Mouse (Mus musculus) kidney, embryonic 15.5 days (tissue): ENCODE measurements around the gene Gm813. TPM values are rescaled to one million over a fixed set of nuclear protein-coding genes. Genes with fewer than 3 reads are reported as not detected.
A peak's percentile ranks its signal among the peaks of the same experiment; 100 is the strongest.
"Not testable (repeated sequence)": the region's sequence is repeated elsewhere in the genome, so short reads cannot be mapped to it uniquely, and the experiment has no call there.

Experiments used
- ATAC-seq: fragments of 200-750 bp; cut with Nextera tagmentation; replicated peaks from 2 replicates; pipeline ENCODE4 v1.8.0; 2017; ENCODE audit warnings: moderate TSS enrichment; ENCODE audit not compliant: low FRiP score
- H3K27ac ChIP-seq: fragments of 300-500 bp; sonication (generic); 2 replicates; pipeline ENCODE4 v1.5.1; 2015; ENCODE audit warnings: mild to moderate bottlenecking, inconsistent platforms
- H3K27me3 ChIP-seq: fragments of 300-500 bp; sonication (generic); 2 replicates; pipeline ENCODE4 v1.6.1; 2015; ENCODE audit warnings: inconsistent platforms
- H3K36me3 ChIP-seq: fragments of 300-500 bp; sonication (generic); 2 replicates; pipeline ENCODE4 v1.6.1; 2015; ENCODE audit warnings: inconsistent platforms
- H3K4me1 ChIP-seq: fragments of 300-500 bp; sonication (generic); 2 replicates; pipeline ENCODE4 v1.6.1; 2015; ENCODE audit warnings: inconsistent platforms
- H3K4me2 ChIP-seq: fragments of 300-500 bp; sonication (generic); 2 replicates; pipeline ENCODE4 v1.6.1; 2015; ENCODE audit warnings: moderate library complexity, mild to moderate bottlenecking, inconsistent platforms
- H3K4me3 ChIP-seq: fragments of 300-500 bp; sonication (generic); replicated peaks from 2 replicates; pipeline ENCODE4 v1.5.1; 2015; ENCODE audit warnings: mild to moderate bottlenecking, inconsistent platforms
- H3K9ac ChIP-seq: fragments of 300-500 bp; sonication (generic); 2 replicates; pipeline ENCODE4 v1.6.1; 2015; ENCODE audit warnings: mild to moderate bottlenecking, inconsistent platforms
- H3K9me3 ChIP-seq: fragments of 300-500 bp; sonication (generic); replicated peaks from 2 replicates; pipeline ENCODE4 v1.6.1; 2016; ENCODE audit warnings: inconsistent platforms
- WGBS: fragments of 180-500 bp; shearing (Covaris S2); methylation state at CpG from one replicate; pipeline ENCODE4 v1.1.7; 2015; ENCODE audit warnings: mixed read lengths; 5-methylcytosine and 5-hydroxymethylcytosine counted together
- polyA plus RNA-seq: library from polyadenylated mRNA; unstranded; fragments of >200 nt; fragmentation: Nextera tagmentation; extraction: Ambion mirVana; gene quantifications from 2 replicates; pipeline ENCODE4 v1.2.1, GENCODE M21; 2015

Gm813 gene
- not detected in 2 replicates for polyA plus RNA-seq

- 91% methylated on average over 6 of the region's 6 CpGs for WGBS
- no peaks in the 10 kb centered on the region for H3K36me3 ChIP-seq
- no peak within 1 kb of the TSS for H3K27ac ChIP-seq
- no peak within 1 kb of the TSS for H3K4me3 ChIP-seq
- H3K27me3 ChIP-seq, result no peaks in the 10 kb centered on the region
- H3K9me3 ChIP-seq, result no peaks in the 10 kb centered on the region
- no peak for ATAC-seq
- no peak within 1 kb of the TSS for H3K9ac ChIP-seq
- H3K4me2 ChIP-seq, result no peak within 1 kb of the TSS
- H3K4me1 ChIP-seq, result no peaks in the 10 kb centered on the region
These were observed at the start of gene Gm813 for GRCm38 (mm10) chr16:58616878-58617277. Gm813 (minus strand) TSS chr16:58616978.

DNA sequence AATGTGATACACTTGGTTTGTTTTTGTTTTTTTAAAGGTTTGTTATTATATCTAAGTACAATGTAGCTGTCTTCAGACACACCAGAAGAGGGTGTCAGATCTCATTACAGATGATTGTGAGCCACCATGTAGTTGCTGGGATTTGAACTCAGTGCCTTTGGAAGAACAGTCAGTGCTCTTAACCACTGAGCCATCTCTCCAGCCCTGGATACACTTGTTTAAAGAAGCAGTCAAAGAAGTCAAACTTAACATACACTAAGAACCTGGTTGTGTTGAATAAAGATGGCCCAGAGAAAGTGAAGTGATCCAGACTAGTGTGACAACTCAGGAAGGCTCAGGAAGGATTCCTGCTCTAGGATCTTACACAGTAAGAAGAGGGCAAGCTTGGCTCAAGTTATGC lies 48.4 kb upstream of the Gm813 start:
- not testable (repeated sequence) for H3K27ac ChIP-seq, H3K36me3 ChIP-seq, H3K4me2 ChIP-seq, H3K4me3 ChIP-seq, ATAC-seq, H3K4me1 ChIP-seq, H3K9ac ChIP-seq, H3K27me3 ChIP-seq, H3K9me3 ChIP-seq

GRCm38 (mm10) chr16:58663816-58664215 lies 47.0 kb upstream of the Gm813 start:
- Histone ChIP-seq H3K4me3 (no peak overlapping the region), H3K27me3 (no peaks in the 10 kb centered on the region), H3K36me3 (no peaks in the 10 kb centered on the region), H3K9ac (no peak overlapping the region), H3K9me3 (no peaks in the 10 kb centered on the region), H3K27ac (no peak overlapping the region), H3K4me1 (no peaks in the 10 kb centered on the region), H3K4me2 (no peak overlapping the region)
- ATAC-seq, result no peak
- 94% methylated on average over 2 of the region's 2 CpGs for WGBS

DNA sequence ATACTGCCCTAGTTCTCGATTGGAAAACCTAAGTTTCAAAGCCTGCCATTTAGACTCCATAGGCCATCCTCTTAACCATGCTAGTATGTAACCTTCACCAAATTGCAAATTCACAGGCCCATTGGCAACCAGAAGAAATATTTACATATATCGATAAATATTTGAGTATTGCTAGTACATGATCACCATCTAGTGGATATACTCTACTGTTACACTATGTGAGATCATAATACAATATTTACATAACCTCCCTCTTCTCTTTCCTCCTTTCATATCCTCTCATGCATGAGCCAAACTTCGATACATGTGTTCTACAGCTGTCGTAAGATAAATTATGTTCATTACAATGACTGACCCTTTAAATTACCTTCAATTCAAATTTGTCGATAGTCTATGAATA lies 46.2 kb upstream of the Gm813 start:
- Histone ChIP-seq H3K4me2 (no peak overlapping the region), H3K9ac (no peak overlapping the region), H3K4me1 (no peaks in the 10 kb centered on the region), H3K4me3 (no peak overlapping the region), H3K27me3 (no peaks in the 10 kb centered on the region), H3K27ac (no peak overlapping the region), H3K9me3 (no peaks in the 10 kb centered on the region), H3K36me3 (no peaks in the 10 kb centered on the region)
- 62% methylated on average over 5 of the region's 5 CpGs for WGBS
- 0 out of 2 replicates have a peak, but pooled peaks have one; percentile 29 for ATAC-seq

GRCm38 (mm10) chr16:58662287-58662791 lies 45.6 kb upstream of the Gm813 start:
- Histone ChIP-seq H3K4me3 (no peak overlapping the region), H3K4me1 (no peaks in the 10 kb centered on the region), H3K9me3 (no peaks in the 10 kb centered on the region), H3K27ac (no peak overlapping the region), H3K4me2 (no peak overlapping the region), H3K9ac (no peak overlapping the region), H3K27me3 (no peaks in the 10 kb centered on the region), H3K36me3 (no peaks in the 10 kb centered on the region)
- ATAC-seq, result no peak

GRCm38 (mm10) chr16:58661826-58662225 lies 45.0 kb upstream of the Gm813 start:
- Histone ChIP-seq H3K4me3 (no peak overlapping the region), H3K27ac (no peak overlapping the region), H3K9ac (no peak overlapping the region), H3K9me3 (no peaks in the 10 kb centered on the region), H3K36me3 (no peaks in the 10 kb centered on the region), H3K27me3 (no peaks in the 10 kb centered on the region), H3K4me1 (no peaks in the 10 kb centered on the region), H3K4me2 (no peak overlapping the region)
- 87% methylated on average over 5 of the region's 5 CpGs for WGBS
- peak; percentile 62 for ATAC-seq

DNA sequence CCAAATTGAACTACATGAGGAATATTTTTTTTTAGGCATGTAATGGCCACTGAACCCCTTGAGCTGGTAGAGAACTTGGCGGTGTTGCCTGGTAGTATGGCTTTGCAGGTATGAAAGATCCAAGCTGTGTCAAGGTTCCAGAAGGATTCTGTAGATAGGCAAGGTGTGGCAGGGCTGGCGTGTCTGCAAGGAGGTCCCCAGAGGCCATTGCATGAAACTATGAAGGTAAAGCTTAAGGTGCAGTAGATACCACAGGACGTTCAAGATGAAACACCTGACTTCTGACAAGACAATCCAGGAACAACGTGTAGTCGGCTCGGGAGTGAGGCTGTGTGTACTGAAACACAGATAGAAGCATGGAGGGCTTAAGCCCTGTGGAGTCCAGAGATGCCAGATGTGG lies 41.9 kb upstream of the Gm813 start:
- no peak overlapping the region for H3K4me2 ChIP-seq
- no peak for ATAC-seq
- no peaks in the 10 kb centered on the region for H3K4me1 ChIP-seq
- no peak overlapping the region for H3K27ac ChIP-seq
- no peaks in the 10 kb centered on the region for H3K9me3 ChIP-seq
- H3K36me3 ChIP-seq, result no peaks in the 10 kb centered on the region
- no peak overlapping the region for H3K4me3 ChIP-seq
- no peaks in the 10 kb centered on the region for H3K27me3 ChIP-seq
- no peak overlapping the region for H3K9ac ChIP-seq
- 87% methylated on average over 6 of the region's 6 CpGs for WGBS

DNA sequence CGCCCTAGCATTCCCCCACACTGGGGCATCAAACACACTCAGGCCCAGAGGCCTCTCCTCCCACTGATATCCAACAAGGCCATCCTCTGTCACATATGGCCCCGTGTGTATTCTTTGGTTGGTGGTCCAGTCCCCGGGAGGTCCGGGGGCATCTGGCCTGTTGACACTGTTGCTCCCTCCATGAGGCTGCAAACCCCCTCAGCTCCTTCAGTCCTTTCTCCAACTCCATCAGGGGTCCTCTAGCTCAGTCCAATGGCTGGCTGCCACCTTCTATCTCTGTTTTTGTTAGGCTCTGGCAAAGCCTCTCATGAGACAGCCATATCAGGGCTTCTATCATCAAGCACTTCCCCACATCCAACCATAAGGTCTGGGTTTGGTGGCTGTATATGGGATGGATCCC lies 39.7 kb upstream of the Gm813 start:
- WGBS, result 91% methylated on average over 4 of the region's 4 CpGs
- Histone ChIP-seq H3K27ac (no peak overlapping the region), H3K9me3 (no peaks in the 10 kb centered on the region), H3K4me2 (no peak overlapping the region), H3K27me3 (no peaks in the 10 kb centered on the region), H3K4me3 (no peak overlapping the region), H3K36me3 (no peaks in the 10 kb centered on the region), H3K4me1 (no peaks in the 10 kb centered on the region), H3K9ac (no peak overlapping the region)
- no peak for ATAC-seq

- Histone ChIP-seq H3K4me1 (no peaks in the 10 kb centered on the region), H3K36me3 (no peaks in the 10 kb centered on the region), H3K27me3 (no peaks in the 10 kb centered on the region)
These were observed 39.0 kb upstream of the Gm813 start for GRCm38 (mm10) chr16:58655751-58656150.

GRCm38 (mm10) chr16:58649979-58650378 lies 33.2 kb upstream of the Gm813 start:
- Histone ChIP-seq H3K9ac (no peak overlapping the region), H3K36me3 (no peaks in the 10 kb centered on the region), H3K27me3 (no peaks in the 10 kb centered on the region), H3K4me3 (no peak overlapping the region), H3K4me2 (no peak overlapping the region), H3K4me1 (no peaks in the 10 kb centered on the region), H3K9me3 (no peaks in the 10 kb centered on the region), H3K27ac (no peak overlapping the region)
- WGBS, result 93% methylated on average over 10 of the region's 10 CpGs
- ATAC-seq, result no peak

More at GRCm38 (mm10) chr16:58655751-58656150, 39.0 kb upstream of the Gm813 start:
- H3K4me2 ChIP-seq, result no peak overlapping the region
- no peak for ATAC-seq
- no peak overlapping the region for H3K27ac ChIP-seq
- no peaks in the 10 kb centered on the region for H3K9me3 ChIP-seq
- no peak overlapping the region for H3K4me3 ChIP-seq
- H3K9ac ChIP-seq, result no peak overlapping the region

GRCm38 (mm10) chr16:58638689-58639175 lies 22.0 kb upstream of the Gm813 start, which contains the start of gene E330017A01Rik:
E330017A01Rik (minus strand) TSS chr16:58638739.
- WGBS, result 83% methylated on average over 3 of the region's 3 CpGs
- Histone ChIP-seq H3K4me1 (0 out of 2 replicates have a peak, but pooled peaks cover 3% of the 10 kb centered on the region), H3K27ac (no peak within 1 kb of the TSS), H3K9ac (no peak within 1 kb of the TSS), H3K9me3 (no peaks in the 10 kb centered on the region), H3K4me2 (no peak within 1 kb of the TSS), H3K27me3 (no peaks in the 10 kb centered on the region), H3K36me3 (no peaks in the 10 kb centered on the region), H3K4me3 (no peak within 1 kb of the TSS)
- no peak for ATAC-seq

DNA sequence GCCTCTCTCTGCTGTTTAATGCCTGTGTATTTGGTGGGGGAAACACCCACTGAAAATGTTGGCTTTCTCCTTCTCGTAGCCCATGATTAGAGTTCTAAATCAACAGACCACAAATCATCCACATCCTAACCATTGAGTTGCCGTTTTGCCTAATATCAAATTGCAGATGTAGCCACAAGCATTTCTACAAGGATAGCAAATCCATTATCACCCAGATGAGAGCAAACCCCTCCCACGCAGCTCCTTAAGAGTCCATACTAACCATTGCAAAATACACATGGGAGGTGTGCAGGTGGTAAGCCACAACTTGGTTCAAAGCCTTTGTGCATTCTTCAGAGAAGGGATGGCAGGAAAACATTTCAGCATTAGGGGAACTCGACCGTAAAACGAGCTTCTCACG lies 21.2 kb upstream of the Gm813 start:
- ATAC-seq, result no peak
- Histone ChIP-seq H3K36me3 (no peaks in the 10 kb centered on the region), H3K4me3 (no peak overlapping the region), H3K27ac (no peak overlapping the region), H3K4me1 (0 out of 2 replicates have a peak, but pooled peaks cover 3% of the 10 kb centered on the region), H3K9ac (no peak overlapping the region), H3K9me3 (no peaks in the 10 kb centered on the region), H3K27me3 (no peaks in the 10 kb centered on the region), H3K4me2 (no peak overlapping the region)
- WGBS, result 42% methylated on average over 7 of the region's 7 CpGs

DNA sequence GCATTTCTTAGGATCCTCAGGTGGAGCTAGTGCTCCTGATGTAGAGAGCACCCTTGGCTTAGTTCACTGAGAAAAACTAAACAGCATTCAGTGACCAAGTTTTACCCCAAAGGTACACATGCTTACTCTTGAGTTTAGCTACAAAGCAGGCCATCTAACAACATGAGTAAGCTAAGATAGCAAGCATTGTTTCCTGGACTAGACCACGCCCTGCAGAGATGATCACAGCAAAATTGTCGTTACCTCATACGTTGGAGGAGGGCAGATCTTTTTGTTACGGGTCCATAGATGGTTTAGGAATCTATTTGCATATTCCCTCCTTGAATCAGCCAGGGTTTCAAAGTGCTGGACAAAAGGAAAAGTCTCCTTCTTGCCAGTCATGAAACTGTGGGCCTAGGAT lies 20.7 kb upstream of the Gm813 start:
- Histone ChIP-seq H3K27ac (no peak overlapping the region), H3K4me3 (no peak overlapping the region), H3K4me1 (0 out of 2 replicates have a peak, but pooled peaks cover 3% of the 10 kb centered on the region), H3K27me3 (no peaks in the 10 kb centered on the region), H3K9me3 (no peaks in the 10 kb centered on the region), H3K4me2 (no peak overlapping the region), H3K36me3 (no peaks in the 10 kb centered on the region), H3K9ac (no peak overlapping the region)
- no peak for ATAC-seq
- WGBS, result 82% methylated on average over 4 of the region's 4 CpGs
